Mouse (Mus musculus) embryonic facial prominence, embryonic 13.5 days (tissue): ENCODE data around the gene Slc4a7. TPM values are rescaled to one million over a fixed set of nuclear protein-coding genes. Genes with fewer than 3 reads are reported as not detected.

Experiments used
- polyA plus RNA-seq: library from polyadenylated mRNA; unstranded; fragments of >200 nt; fragmentation: Nextera tagmentation; extraction: Ambion mirVana; gene quantifications from 2 replicates; pipeline ENCODE4 v1.2.1, GENCODE M21; 2015

The Slc4a7 gene
- polyA plus RNA-seq, 1 experiment from 2014 or later = 23.3 TPM

Other genes starting within 250 kb of the Slc4a7 start
- 0.03 and 0.14 TPM in 2 replicates for gene Nek10, start 101.1 kb downstream of the Slc4a7 start, polyA plus RNA-seq